Mouse (Mus musculus) kidney, postnatal 0 days (tissue): ENCODE data around the gene Gm5615. TPM values are rescaled to one million over a fixed set of nuclear protein-coding genes. Genes with fewer than 3 reads are reported as not detected.

Experiments
- ATAC-seq: fragments of 200-750 bp; cut with Nextera tagmentation; replicated peaks from 2 replicates; pipeline ENCODE4 v1.8.0; 2017; ENCODE audit warnings: low read depth, moderate number of reproducible peaks, moderate TSS enrichment, moderate library complexity; ENCODE audit not compliant: low FRiP score
- DNase-seq: peaks from one replicate; pipeline ENCODE4 v3.0.0-alpha.2; 2016; ENCODE audit warnings: low spot score
- H3K27ac ChIP-seq: fragments of 300-500 bp; sonication (generic); 2 replicates; pipeline ENCODE4 v1.5.1; 2014; ENCODE audit warnings: mild to moderate bottlenecking
- H3K27me3 ChIP-seq: fragments of 300-500 bp; sonication (generic); 2 replicates; pipeline ENCODE4 v1.6.1; 2014; ENCODE audit warnings: low read length, mixed read lengths; ENCODE audit not compliant: insufficient read depth
- H3K36me3 ChIP-seq: fragments of 300-500 bp; sonication (generic); 2 replicates; pipeline ENCODE4 v1.6.1; 2014; ENCODE audit warnings: low read length, mixed read lengths; ENCODE audit not compliant: insufficient read depth
- H3K4me1 ChIP-seq: fragments of 300-500 bp; sonication (generic); replicated peaks from 2 replicates; pipeline ENCODE4 v1.6.1; 2014; ENCODE audit warnings: antibody characterized with exemption, low read length, mixed read lengths; ENCODE audit not compliant: insufficient read depth
- H3K4me2 ChIP-seq: fragments of 300-500 bp; sonication (generic); 2 replicates; pipeline ENCODE4 v1.6.1; 2014; ENCODE audit warnings: mild to moderate bottlenecking, low read length, moderate library complexity, mixed read lengths
- H3K4me3 ChIP-seq: fragments of 300-500 bp; sonication (generic); replicated peaks from 2 replicates; pipeline ENCODE4 v1.5.1; 2014; ENCODE audit warnings: low read depth, low read length
- H3K9ac ChIP-seq: fragments of 300-500 bp; sonication (generic); 2 replicates; pipeline ENCODE4 v1.6.1; 2014; ENCODE audit warnings: low read depth, low read length
- H3K9me3 ChIP-seq: fragments of 300-500 bp; sonication (generic); replicated peaks from 2 replicates; pipeline ENCODE4 v1.6.1; 2016; ENCODE audit warnings: low read length, inconsistent platforms, mixed read lengths
- CTCF ChIP-seq: IDR thresholded peaks from 2 replicates; pipeline ENCODE4 v1.5.1; 2016; ENCODE audit warnings: antibody characterized with exemption, low read depth, mild to moderate bottlenecking, moderate library complexity
- WGBS: fragments of 180-500 bp; shearing (Covaris S2); extraction: QIAGEN DNeasy Blood & Tissue Kit; methylation state at CpG from one replicate; pipeline ENCODE4 v1.1.7; 2014; 5-methylcytosine and 5-hydroxymethylcytosine counted together
- polyA plus RNA-seq: library from polyadenylated mRNA; unstranded; fragments of >200 nt; fragmentation: Nextera tagmentation; extraction: Ambion mirVana; gene quantifications from 2 replicates; pipeline ENCODE4 v1.2.1, GENCODE M21; 2015

The Gm5615 gene
- polyA plus RNA-seq, result not detected in 2 replicates

GRCm38 (mm10) chr9:36541863-36542262 is at the start of gene Gm5615:
Gm5615 (minus strand) TSS chr9:36541963.
- ATAC-seq (no peak), DNase-seq (no peak)
- Histone ChIP-seq H3K27me3 (no peaks in the 10 kb centered on the region), H3K4me3 (no peak within 1 kb of the TSS), H3K4me1 (no peaks in the 10 kb centered on the region), H3K36me3 (no peaks in the 10 kb centered on the region), H3K9ac (no peak within 1 kb of the TSS), H3K9me3 (no peaks in the 10 kb centered on the region), H3K4me2 (no peak within 1 kb of the TSS), H3K27ac (no peak within 1 kb of the TSS)
- no peak for TF ChIP-seq CTCF
- WGBS, result 91% methylated on average over 2 of the region's 2 CpGs

- H3K9ac ChIP-seq, result no peak within 1 kb of the TSS
- H3K4me2 ChIP-seq, result no peak within 1 kb of the TSS
- H3K27me3 ChIP-seq, result no peaks in the 10 kb centered on the region
- no peak for TF ChIP-seq CTCF
- 59% methylated on average over 1 of the region's 1 CpGs for WGBS
- H3K27ac ChIP-seq, result no peak within 1 kb of the TSS
- H3K4me1 ChIP-seq, result no peaks in the 10 kb centered on the region
- no peaks in the 10 kb centered on the region for H3K9me3 ChIP-seq
- no peak within 1 kb of the TSS for H3K4me3 ChIP-seq
- DNase-seq (no peak), ATAC-seq (no peak)
- no peaks in the 10 kb centered on the region for H3K36me3 ChIP-seq
Measured at GRCm38 (mm10) chr9:36582535-36582934, 40.8 kb upstream of the Gm5615 start, which contains the start of gene Gm17689. Gm17689 (minus strand) TSS chr9:36582635.

GRCm38 (mm10) chr9:36504211-36504610 is 37.6 kb downstream of the Gm5615 start:
- Histone ChIP-seq H3K4me2 (no peak overlapping the region), H3K9me3 (no peaks in the 10 kb centered on the region), H3K4me1 (no peaks in the 10 kb centered on the region), H3K4me3 (no peak overlapping the region), H3K27ac (no peak overlapping the region), H3K9ac (no peak overlapping the region), H3K36me3 (no peaks in the 10 kb centered on the region), H3K27me3 (no peaks in the 10 kb centered on the region)
- WGBS, result 79% methylated on average over 5 of the region's 5 CpGs
- DNase-seq (no peak), ATAC-seq (no peak)
- no peak for TF ChIP-seq CTCF

DNA sequence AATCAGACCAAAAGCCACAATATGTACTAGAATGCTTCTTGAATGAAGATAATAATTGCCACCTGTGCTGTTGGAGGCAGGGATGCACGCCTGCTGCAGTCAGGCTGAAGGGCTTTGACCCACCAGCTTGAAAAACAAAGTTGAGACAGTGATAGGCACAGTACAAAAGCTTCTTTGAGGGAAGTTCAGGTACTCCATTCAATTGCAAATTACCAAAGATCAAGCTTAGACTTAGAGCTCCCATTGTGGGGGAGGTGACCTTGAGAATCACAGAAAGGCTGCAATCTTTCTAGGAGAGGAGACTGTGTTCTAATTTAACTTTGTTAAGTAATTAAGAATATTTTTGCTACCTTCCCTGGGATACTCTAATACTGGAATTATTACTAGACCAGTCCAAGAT is 45.9 kb downstream of the Gm5615 start:
- WGBS, result 63% methylated on average over 1 of the region's 1 CpGs
- H3K9ac ChIP-seq, result no peak overlapping the region
- no peak for TF ChIP-seq CTCF
- H3K9me3 ChIP-seq, result no peaks in the 10 kb centered on the region; the same call in 1 of the 2 replicates
- no peak for ATAC-seq
- H3K27me3 ChIP-seq, result no peaks in the 10 kb centered on the region
- H3K4me2 ChIP-seq, result no peak overlapping the region
- no peak for DNase-seq
- H3K4me3 ChIP-seq, result no peak overlapping the region
- H3K36me3 ChIP-seq, result no peaks in the 10 kb centered on the region
- no peak overlapping the region for H3K27ac ChIP-seq
- no peaks in the 10 kb centered on the region for H3K4me1 ChIP-seq

DNA sequence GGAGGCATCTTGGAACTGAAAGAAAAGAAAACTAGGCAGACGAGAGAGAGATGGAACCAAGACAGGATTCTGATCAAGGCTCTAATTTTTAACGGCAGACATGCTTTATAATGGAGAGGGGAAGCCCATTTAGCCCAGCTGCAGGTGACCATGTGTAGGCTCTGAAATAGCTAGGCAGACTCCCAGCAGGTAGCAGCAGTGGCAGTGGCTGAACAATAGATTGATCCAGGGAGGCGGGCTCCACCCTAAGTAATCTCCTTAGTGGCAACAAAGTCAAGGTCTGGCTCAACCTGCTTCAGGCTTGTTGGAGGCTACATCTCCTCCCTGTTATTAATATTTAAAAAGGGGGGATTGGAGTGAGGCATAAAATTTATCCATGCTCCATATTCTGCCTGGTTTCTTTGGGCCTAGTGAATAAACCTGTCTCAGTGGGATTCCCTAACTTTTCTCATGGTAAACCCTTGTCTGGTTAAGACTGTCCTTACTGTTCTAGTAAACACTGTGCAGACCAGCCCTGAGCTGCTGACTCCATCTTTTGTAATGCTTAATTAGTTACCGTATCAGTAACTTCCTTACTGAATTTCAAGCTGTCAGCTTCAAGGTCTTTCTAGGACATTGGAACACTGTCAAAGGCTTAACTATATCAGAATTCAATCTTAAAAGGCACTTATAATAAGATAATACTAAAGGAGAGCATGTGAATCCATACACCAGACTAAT is 47.1 kb downstream of the Gm5615 start:
- DNase-seq, result no peak
- WGBS, result 85% methylated on average over 4 of the region's 4 CpGs
- H3K9ac ChIP-seq, result no peak overlapping the region
- H3K4me1 ChIP-seq, result no peaks in the 10 kb centered on the region
- no peak overlapping the region for H3K4me2 ChIP-seq
- H3K27me3 ChIP-seq, result no peaks in the 10 kb centered on the region
- ATAC-seq, result no peak
- H3K27ac ChIP-seq, result no peak overlapping the region
- H3K36me3 ChIP-seq, result no peaks in the 10 kb centered on the region
- H3K9me3 ChIP-seq, result no peaks in the 10 kb centered on the region; the same call in 1 of the 2 replicates
- no peak overlapping the region for H3K4me3 ChIP-seq
- TF ChIP-seq CTCF, result no peak

Other genes with a start within 250 kb of the Gm5615 start
- not detected in 2 replicates for gene Gm7257, start 110.1 kb downstream of the Gm5615 start, polyA plus RNA-seq
- not detected in 2 replicates for gene Gm9513, start 66.3 kb downstream of the Gm5615 start, polyA plus RNA-seq
- not detected in 2 replicates for gene Gm17689, start 40.7 kb upstream of the Gm5615 start, polyA plus RNA-seq
- gene A630095E13Rik, start 101.4 kb upstream of the Gm5615 start, polyA plus RNA-seq, result not detected in 2 replicates
- gene Acrv1, start 151.3 kb upstream of the Gm5615 start, polyA plus RNA-seq, result not detected in 2 replicates
- 19.2 and 23.5 TPM in 2 replicates for gene Chek1, start 185.1 kb upstream of the Gm5615 start, polyA plus RNA-seq
- 184 and 224 TPM in 2 replicates for gene Stt3a, start 225.7 kb upstream of the Gm5615 start, polyA plus RNA-seq